Mouse (Mus musculus): ENCODE measurements around the gene Rbm47. TPM values are rescaled to one million over a fixed set of nuclear protein-coding genes. Genes with fewer than 3 reads are reported as not detected.

The Rbm47 gene
- polyA plus RNA-seq, 1 experiment from 2014 or later, result 1.0 TPM

- H3K36me3 ChIP-seq (ENCODE audit: control insufficient read depth, insufficient read depth, low read length), result no peaks in the 10 kb centered on the region
- DNase-seq (no peak), ATAC-seq (ENCODE audit: low FRiP score, low TSS enrichment) (no peak)
- no peak overlapping the region for H3K4me3 ChIP-seq (replicated peaks; ENCODE audit: low read depth, low read length)
- 84% methylated on average over 5 of the region's 5 CpGs for WGBS
- H3K4me2 ChIP-seq (ENCODE audit: low read length), result no peak overlapping the region
- H3K27me3 ChIP-seq (ENCODE audit: control insufficient read depth, insufficient read depth, low read length), result no peaks in the 10 kb centered on the region
- H3K27ac ChIP-seq (replicated peaks; ENCODE audit: low read depth, low read length), result no peak overlapping the region
- no peaks in the 10 kb centered on the region for H3K4me1 ChIP-seq (ENCODE audit: control insufficient read depth, insufficient read depth, low read length)
- no peaks in the 10 kb centered on the region for H3K9me3 ChIP-seq (ENCODE audit: control insufficient read depth, low read length)
- no peak overlapping the region for H3K9ac ChIP-seq (replicated peaks; ENCODE audit: low read length)
Measured at GRCm38 (mm10) chr5:66050841-66051240, 122.1 kb downstream of the Rbm47 start.

- 92% methylated on average over 3 of the region's 3 CpGs for WGBS
- Histone ChIP-seq H3K4me1 (ENCODE audit: control insufficient read depth, insufficient read depth, low read length) (no peaks in the 10 kb centered on the region), H3K9ac (replicated peaks; ENCODE audit: low read length) (no peak overlapping the region), H3K36me3 (ENCODE audit: control insufficient read depth, insufficient read depth, low read length) (no peaks in the 10 kb centered on the region), H3K9me3 (ENCODE audit: control insufficient read depth, low read length) (no peaks in the 10 kb centered on the region), H3K27ac (replicated peaks; ENCODE audit: low read depth, low read length) (no peak overlapping the region), H3K27me3 (ENCODE audit: control insufficient read depth, insufficient read depth, low read length) (no peaks in the 10 kb centered on the region), H3K4me2 (ENCODE audit: low read length) (no peak overlapping the region), H3K4me3 (replicated peaks; ENCODE audit: low read depth, low read length) (no peak overlapping the region)
- ATAC-seq (ENCODE audit: low FRiP score, low TSS enrichment) (no peak), DNase-seq (no peak)
Measured at GRCm38 (mm10) chr5:66046356-66046755, 126.6 kb downstream of the Rbm47 start.

GRCm38 (mm10) chr5:66043897-66044296 is 129.0 kb downstream of the Rbm47 start:
- no peak for DNase-seq
- Histone ChIP-seq H3K27ac (replicated peaks; ENCODE audit: low read depth, low read length) (no peak overlapping the region), H3K9me3 (ENCODE audit: control insufficient read depth, low read length) (no peaks in the 10 kb centered on the region), H3K4me1 (ENCODE audit: control insufficient read depth, insufficient read depth, low read length) (no peaks in the 10 kb centered on the region), H3K27me3 (ENCODE audit: control insufficient read depth, insufficient read depth, low read length) (no peaks in the 10 kb centered on the region), H3K9ac (replicated peaks; ENCODE audit: low read length) (no peak overlapping the region), H3K36me3 (ENCODE audit: control insufficient read depth, insufficient read depth, low read length) (no peaks in the 10 kb centered on the region), H3K4me3 (replicated peaks; ENCODE audit: low read depth, low read length) (no peak overlapping the region), H3K4me2 (ENCODE audit: low read length) (no peak overlapping the region)
- no peak for ATAC-seq (ENCODE audit: low FRiP score, low TSS enrichment)
- 87% methylated on average over 3 of the region's 3 CpGs for WGBS

DNA sequence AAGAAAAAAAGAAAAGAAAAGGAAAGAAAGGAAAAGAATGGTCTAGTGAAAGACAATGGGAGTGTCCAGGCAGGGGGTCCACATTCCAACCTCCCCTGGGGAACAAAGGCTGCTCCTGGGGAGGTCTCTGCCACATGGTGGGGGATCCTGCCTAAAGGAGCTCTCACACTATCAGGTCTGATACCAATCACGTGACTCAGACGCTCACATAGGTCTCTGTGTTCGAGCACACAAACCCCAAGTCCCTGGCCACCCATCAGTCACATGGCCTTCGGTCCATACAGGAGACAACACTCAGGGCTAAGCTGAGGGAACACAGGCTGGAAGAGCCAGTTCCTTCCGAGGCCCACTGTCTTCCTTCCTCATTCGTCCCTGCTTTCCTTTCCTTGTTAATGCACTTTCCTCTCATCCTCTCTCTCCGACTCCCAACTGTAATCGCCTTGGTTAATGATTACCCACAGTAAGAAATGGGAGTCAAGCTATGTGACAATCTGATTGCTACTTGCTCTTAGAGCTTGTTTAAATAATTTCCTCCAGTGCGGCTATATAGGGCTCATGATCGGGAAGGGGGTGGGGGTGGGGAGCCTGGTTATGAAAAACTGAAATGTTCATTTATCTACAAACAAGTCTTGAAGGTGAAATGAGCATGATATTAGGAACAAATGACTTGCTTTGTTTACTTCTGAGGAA is 130.1 kb downstream of the Rbm47 start:
- no peak overlapping the region for H3K27ac ChIP-seq (replicated peaks; ENCODE audit: low read depth, low read length)
- H3K4me1 ChIP-seq (ENCODE audit: control insufficient read depth, insufficient read depth, low read length), result no peaks in the 10 kb centered on the region
- no peak for DNase-seq
- H3K9ac ChIP-seq (replicated peaks; ENCODE audit: low read length), result no peak overlapping the region
- H3K4me3 ChIP-seq (replicated peaks; ENCODE audit: low read depth, low read length), result no peak overlapping the region
- 57% methylated on average over 10 of the region's 10 CpGs for WGBS
- no peaks in the 10 kb centered on the region for H3K9me3 ChIP-seq (ENCODE audit: control insufficient read depth, low read length)
- no peaks in the 10 kb centered on the region for H3K27me3 ChIP-seq (ENCODE audit: control insufficient read depth, insufficient read depth, low read length)
- no peak overlapping the region for H3K4me2 ChIP-seq (ENCODE audit: low read length)
- no peaks in the 10 kb centered on the region for H3K36me3 ChIP-seq (ENCODE audit: control insufficient read depth, insufficient read depth, low read length)
- no peak for ATAC-seq (ENCODE audit: low FRiP score, low TSS enrichment)

- ATAC-seq (ENCODE audit: low FRiP score, low TSS enrichment) (no peak), DNase-seq (no peak)
- H3K27me3 ChIP-seq (ENCODE audit: control insufficient read depth, insufficient read depth, low read length), result no peaks in the 10 kb centered on the region
- 93% methylated on average over 7 of the region's 7 CpGs for WGBS
- no peak overlapping the region for H3K4me3 ChIP-seq (replicated peaks; ENCODE audit: low read depth, low read length)
- no peaks in the 10 kb centered on the region for H3K36me3 ChIP-seq (ENCODE audit: control insufficient read depth, insufficient read depth, low read length)
- H3K4me2 ChIP-seq (ENCODE audit: low read length), result no peak overlapping the region
- no peak overlapping the region for H3K27ac ChIP-seq (replicated peaks; ENCODE audit: low read depth, low read length)
- no peaks in the 10 kb centered on the region for H3K4me1 ChIP-seq (ENCODE audit: control insufficient read depth, insufficient read depth, low read length)
- H3K9ac ChIP-seq (replicated peaks; ENCODE audit: low read length), result no peak overlapping the region
- no peaks in the 10 kb centered on the region for H3K9me3 ChIP-seq (ENCODE audit: control insufficient read depth, low read length)
Measured at GRCm38 (mm10) chr5:66040744-66041279, 132.1 kb downstream of the Rbm47 start.

DNA sequence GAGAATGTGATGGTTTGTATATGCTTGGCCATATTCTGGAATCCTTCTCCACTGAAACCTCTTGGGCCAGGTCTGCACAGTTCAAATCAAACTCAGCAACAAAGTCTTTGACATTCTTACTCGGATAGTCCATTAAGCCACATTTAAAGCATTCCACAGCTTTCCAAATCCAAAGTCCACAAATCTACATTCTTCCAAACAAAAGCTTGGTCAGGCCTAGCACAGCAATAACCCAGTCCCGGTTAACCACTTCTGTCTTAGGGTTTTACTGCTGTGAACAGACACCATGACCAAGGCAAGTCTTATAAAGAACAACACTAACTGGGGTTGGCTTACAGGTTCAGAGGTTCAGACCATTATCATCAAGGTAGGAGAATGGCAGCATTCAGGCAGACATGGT is 133.1 kb downstream of the Rbm47 start:
- no peak overlapping the region for H3K4me2 ChIP-seq (ENCODE audit: low read length)
- H3K4me1 ChIP-seq (ENCODE audit: control insufficient read depth, insufficient read depth, low read length), result no peaks in the 10 kb centered on the region
- H3K4me3 ChIP-seq (replicated peaks; ENCODE audit: low read depth, low read length), result no peak overlapping the region
- H3K27me3 ChIP-seq (ENCODE audit: control insufficient read depth, insufficient read depth, low read length), result no peaks in the 10 kb centered on the region
- H3K9me3 ChIP-seq (ENCODE audit: control insufficient read depth, low read length), result no peaks in the 10 kb centered on the region
- H3K9ac ChIP-seq (replicated peaks; ENCODE audit: low read length), result no peak overlapping the region
- no peaks in the 10 kb centered on the region for H3K36me3 ChIP-seq (ENCODE audit: control insufficient read depth, insufficient read depth, low read length)
- ATAC-seq (ENCODE audit: low FRiP score, low TSS enrichment) (no peak), DNase-seq (no peak)
- no peak overlapping the region for H3K27ac ChIP-seq (replicated peaks; ENCODE audit: low read depth, low read length)
- 90% methylated on average over 2 of the region's 2 CpGs for WGBS

DNA sequence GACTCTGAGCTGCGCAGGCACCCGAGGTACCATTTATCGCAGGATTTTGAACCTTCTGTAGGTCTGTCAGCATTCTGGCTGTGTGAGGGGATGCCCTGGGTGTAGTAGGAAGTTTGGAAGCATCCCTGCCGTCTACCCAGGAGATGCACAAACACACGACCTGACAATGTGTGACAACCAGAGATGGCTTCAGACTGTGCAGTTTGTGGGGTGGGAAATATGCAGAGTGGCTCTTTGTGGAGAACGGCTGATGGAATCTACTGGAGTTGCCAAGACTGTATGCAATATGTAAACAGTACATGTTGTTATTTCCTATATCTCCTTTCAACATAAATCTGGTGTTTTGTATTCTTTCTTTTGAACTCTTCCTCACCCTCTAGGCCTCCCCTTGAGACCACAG is 135.9 kb downstream of the Rbm47 start:
- H3K27ac ChIP-seq (replicated peaks; ENCODE audit: low read depth, low read length), result no peak overlapping the region
- WGBS, result 72% methylated on average over 6 of the region's 6 CpGs

DNA sequence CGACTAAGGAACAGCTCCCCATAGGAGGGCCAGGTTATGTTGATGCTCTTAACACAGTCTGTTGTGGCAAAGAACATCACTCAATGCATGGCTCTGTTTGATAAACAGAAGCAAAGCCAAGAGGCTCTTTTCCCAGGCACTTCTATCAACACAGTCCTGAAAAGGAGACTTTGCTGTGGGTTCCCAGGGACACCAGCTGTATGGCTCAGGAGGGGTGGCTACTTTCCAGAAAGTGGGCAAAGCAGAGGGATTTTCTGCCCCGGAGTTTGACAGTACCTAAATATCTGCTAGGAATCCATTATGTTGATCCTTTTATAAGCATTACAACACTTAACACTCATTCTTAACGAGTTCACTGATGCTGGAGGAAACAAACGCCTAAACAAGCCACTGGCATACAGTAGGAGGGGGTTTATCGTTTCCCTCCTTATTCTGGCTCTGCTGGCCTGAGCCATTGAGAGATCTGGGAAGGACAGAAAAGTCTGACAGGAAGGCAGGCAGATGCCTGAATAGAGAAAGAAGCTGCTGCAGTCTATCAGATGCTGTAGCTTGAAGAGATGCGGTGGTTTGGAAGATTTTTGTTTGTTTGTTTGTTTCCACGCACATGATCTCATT is 136.4 kb downstream of the Rbm47 start:
- no peak overlapping the region for H3K4me3 ChIP-seq (replicated peaks; ENCODE audit: low read depth, low read length)
- H3K4me1 ChIP-seq (ENCODE audit: control insufficient read depth, insufficient read depth, low read length), result no peaks in the 10 kb centered on the region
- 33% methylated on average over 7 of the region's 7 CpGs for WGBS
- DNase-seq (peak; percentile 44), ATAC-seq (ENCODE audit: low FRiP score, low TSS enrichment) (no peak)
- H3K4me2 ChIP-seq (ENCODE audit: low read length), result no peak overlapping the region
- H3K9ac ChIP-seq (replicated peaks; ENCODE audit: low read length), result no peak overlapping the region
- H3K27me3 ChIP-seq (ENCODE audit: control insufficient read depth, insufficient read depth, low read length), result no peaks in the 10 kb centered on the region
- H3K27ac ChIP-seq (replicated peaks; ENCODE audit: low read depth, low read length), result no peak overlapping the region
- H3K36me3 ChIP-seq (ENCODE audit: control insufficient read depth, insufficient read depth, low read length), result no peaks in the 10 kb centered on the region
- no peaks in the 10 kb centered on the region for H3K9me3 ChIP-seq (ENCODE audit: control insufficient read depth, low read length)

More for the DNA sequence above, 135.9 kb downstream of the Rbm47 start:
- Histone ChIP-seq H3K9me3 (ENCODE audit: control insufficient read depth, low read length) (no peaks in the 10 kb centered on the region), H3K4me1 (ENCODE audit: control insufficient read depth, insufficient read depth, low read length) (no peaks in the 10 kb centered on the region), H3K4me3 (replicated peaks; ENCODE audit: low read depth, low read length) (no peak overlapping the region), H3K4me2 (ENCODE audit: low read length) (no peak overlapping the region), H3K27me3 (ENCODE audit: control insufficient read depth, insufficient read depth, low read length) (no peaks in the 10 kb centered on the region), H3K9ac (replicated peaks; ENCODE audit: low read length) (no peak overlapping the region), H3K36me3 (ENCODE audit: control insufficient read depth, insufficient read depth, low read length) (no peaks in the 10 kb centered on the region)
- no peak for ATAC-seq (ENCODE audit: low FRiP score, low TSS enrichment)
- DNase-seq, result no peak

Measured in midbrain, embryonic 14.5 days (tissue).